Mouse (Mus musculus) ES-Bruce4 (cell line): ENCODE measurements around the gene Hectd4. TPM values are rescaled to one million over a fixed set of nuclear protein-coding genes. Genes with fewer than 3 reads are reported as not detected.

Experiments used
- H3K27ac ChIP-seq: 2 replicates; pipeline ENCODE4 v1.5.1; 2012; ENCODE audit warnings: low read length, inconsistent platforms; ENCODE audit not compliant: insufficient read depth
- H3K27me3 ChIP-seq: 2 replicates; pipeline ENCODE4 v1.6.1; 2012; ENCODE audit warnings: mild to moderate bottlenecking, low read length, inconsistent platforms; ENCODE audit not compliant: control insufficient read depth, poor library complexity, insufficient read depth, severe bottlenecking
- H3K36me3 ChIP-seq: 2 replicates; pipeline ENCODE4 v1.6.1; 2012; ENCODE audit warnings: inconsistent platforms, mild to moderate bottlenecking, low read length, moderate library complexity; ENCODE audit not compliant: control insufficient read depth, poor library complexity, insufficient read depth, severe bottlenecking
- H3K4me1 ChIP-seq: one replicate; pipeline ENCODE4 v1.8.1; 2011; ENCODE audit warnings: low read length; ENCODE audit not compliant: control insufficient read depth, insufficient read depth
- H3K4me3 ChIP-seq: 2 replicates; pipeline ENCODE4 v1.5.1; 2011; ENCODE audit warnings: low read depth, mild to moderate bottlenecking, low read length
- H3K9ac ChIP-seq: 2 replicates; pipeline ENCODE4 v1.6.1; 2012; ENCODE audit warnings: low read depth, mild to moderate bottlenecking, inconsistent platforms; ENCODE audit not compliant: poor library complexity, severe bottlenecking
- H3K9me3 ChIP-seq: replicated peaks from 2 replicates; pipeline ENCODE4 v1.6.1; 2012; ENCODE audit warnings: mild to moderate bottlenecking, low read length, inconsistent platforms; ENCODE audit not compliant: control insufficient read depth, poor library complexity, insufficient read depth, severe bottlenecking
- CTCF ChIP-seq: IDR thresholded peaks from one replicate; pipeline ENCODE4 v1.8.1; 2011; ENCODE audit warnings: low read depth, low read length
- EP300 ChIP-seq: IDR thresholded peaks from 2 replicates; pipeline ENCODE4 v1.6.1; 2011; ENCODE audit warnings: low read depth, low read length; ENCODE audit not compliant: insufficient read depth
- POLR2A ChIP-seq: IDR thresholded peaks from one replicate; pipeline ENCODE4 v1.8.1; 2011; ENCODE audit warnings: low read length; ENCODE audit not compliant: insufficient read depth
- polyA plus RNA-seq: library from polyadenylated mRNA; stranded (reverse); fragments of >200 nt; gene quantifications from 2 replicates; pipeline ENCODE4 v1.2.4, GENCODE M21; 2011; ENCODE audit warnings: low read depth; ENCODE audit not compliant: missing spikeins, insufficient read depth, insufficient read length

The Hectd4 gene
- polyA plus RNA-seq, 1 experiment: 15.9 TPM

DNA sequence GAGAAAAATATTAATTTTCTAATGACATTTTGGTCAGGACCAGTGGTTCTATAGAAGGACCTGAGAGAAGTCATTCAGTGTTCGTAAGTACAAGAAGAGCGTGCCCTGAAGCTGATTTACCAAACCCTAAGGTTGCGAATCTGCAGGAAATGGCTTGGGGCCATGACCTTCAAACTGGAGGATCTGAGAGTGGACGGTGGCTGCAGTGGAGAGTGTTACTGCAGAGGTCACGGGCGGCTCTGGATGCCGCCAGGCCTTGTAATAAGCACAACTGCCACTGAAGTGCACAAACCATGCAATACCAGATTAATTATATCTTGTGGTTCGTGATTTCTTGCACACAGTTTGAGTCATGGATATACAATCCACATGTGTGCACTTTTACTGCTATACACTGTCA lies 31.8 kb downstream of the Hectd4 start:
- Histone ChIP-seq H3K27ac (no peak overlapping the region), H3K4me3 (no peak overlapping the region), H3K27me3 (no peaks in the 10 kb centered on the region), H3K9me3 (no peaks in the 10 kb centered on the region), H3K36me3 (no peaks in the 10 kb centered on the region), H3K9ac (no peak overlapping the region), H3K4me1 (no peaks in the 10 kb centered on the region)
- TF ChIP-seq CTCF: no peak
- TF ChIP-seq EP300: no peak
- TF ChIP-seq POLR2A: no peak

DNA sequence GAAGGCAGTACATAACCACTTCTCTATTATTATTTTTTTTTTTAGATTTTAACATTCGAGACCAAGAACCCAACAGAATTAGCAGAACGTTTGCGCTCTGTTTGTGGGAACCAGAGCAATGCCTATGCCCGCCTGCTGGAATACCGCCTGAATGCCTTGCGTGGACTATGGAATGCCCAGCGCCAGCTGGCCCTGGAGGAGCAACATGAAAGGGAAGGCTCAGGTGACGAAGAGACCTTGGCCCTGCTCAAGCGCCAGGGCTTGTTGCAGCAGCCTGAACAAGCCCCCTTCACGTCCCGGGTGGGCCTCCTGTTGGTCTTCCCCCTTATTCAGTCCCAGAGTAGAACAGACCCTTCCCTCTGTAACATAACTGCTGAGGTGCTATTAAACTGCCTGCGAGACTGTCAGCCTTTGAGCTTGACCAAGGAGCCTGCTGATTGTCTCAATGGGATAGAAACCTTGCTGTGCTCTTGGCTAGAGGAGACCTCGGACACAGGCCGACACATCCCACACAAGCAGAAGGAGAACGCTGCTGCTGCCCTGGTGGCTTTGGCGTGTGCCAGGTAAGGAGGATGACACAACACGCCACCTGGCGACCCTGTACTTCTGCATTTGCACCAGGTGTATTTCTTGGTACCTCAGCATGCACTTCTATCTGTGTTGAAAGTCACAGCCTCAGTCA lies 33.9 kb downstream of the Hectd4 start:
- Histone ChIP-seq H3K36me3 (no peaks in the 10 kb centered on the region), H3K27me3 (no peaks in the 10 kb centered on the region), H3K27ac (no peak overlapping the region), H3K9ac (no peak overlapping the region), H3K4me3 (no peak overlapping the region), H3K4me1 (no peaks in the 10 kb centered on the region), H3K9me3 (no peaks in the 10 kb centered on the region)
- TF ChIP-seq CTCF (no peak), EP300 (no peak), POLR2A (no peak)

DNA sequence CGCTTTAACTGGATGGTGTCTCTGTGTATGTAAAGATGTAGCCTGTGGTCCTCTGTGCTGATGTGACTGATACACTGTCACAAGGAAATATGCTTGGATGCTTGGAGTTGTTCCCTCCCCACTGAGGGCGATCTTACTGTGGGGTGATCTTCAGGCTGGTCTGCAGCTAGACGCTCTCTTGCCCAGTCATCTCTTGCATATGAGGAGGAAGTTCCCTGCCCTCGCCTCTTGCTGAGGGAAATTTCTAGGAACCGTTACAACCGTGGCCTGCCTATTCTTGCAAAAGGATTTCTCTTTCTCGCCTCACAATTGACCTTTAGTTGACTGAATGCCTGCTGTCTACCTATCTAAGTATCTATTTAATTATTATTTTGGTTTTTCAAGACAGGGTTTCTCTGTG lies 35.0 kb downstream of the Hectd4 start:
- H3K4me1 ChIP-seq: no peaks in the 10 kb centered on the region

DNA sequence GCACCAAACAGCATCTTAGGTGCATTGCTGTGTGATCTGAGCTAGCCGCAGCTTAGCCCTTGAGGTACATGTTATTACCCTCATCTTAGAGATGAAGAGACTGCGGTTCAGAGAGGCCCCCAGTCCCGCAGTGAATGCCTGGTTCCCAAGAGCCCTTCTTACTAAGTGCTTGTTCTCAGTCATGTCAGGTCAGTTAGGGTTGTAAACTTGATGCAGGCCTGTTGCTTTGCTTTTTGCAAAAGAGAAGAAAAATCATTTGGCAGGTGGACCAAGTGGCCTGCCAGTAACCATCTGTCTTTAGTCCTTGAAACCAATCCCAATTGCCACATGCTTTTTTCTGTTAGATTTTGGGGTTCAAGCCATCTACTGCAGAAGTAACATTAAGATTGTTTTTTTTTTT lies 41.8 kb downstream of the Hectd4 start:
- Histone ChIP-seq H3K9ac (no peak overlapping the region), H3K27ac (no peak overlapping the region), H3K4me3 (no peak overlapping the region), H3K4me1 (no peaks in the 10 kb centered on the region), H3K27me3 (no peaks in the 10 kb centered on the region), H3K36me3 (no peaks in the 10 kb centered on the region), H3K9me3 (no peaks in the 10 kb centered on the region)
- TF ChIP-seq CTCF (no peak), POLR2A (no peak), EP300 (no peak)

More for the DNA sequence above, 35.0 kb downstream of the Hectd4 start:
- Histone ChIP-seq H3K4me3 (no peak overlapping the region), H3K27ac (no peak overlapping the region), H3K27me3 (no peaks in the 10 kb centered on the region), H3K9me3 (no peaks in the 10 kb centered on the region), H3K9ac (no peak overlapping the region), H3K36me3 (no peaks in the 10 kb centered on the region)
- TF ChIP-seq EP300 (no peak), CTCF (no peak), POLR2A (no peak)

DNA sequence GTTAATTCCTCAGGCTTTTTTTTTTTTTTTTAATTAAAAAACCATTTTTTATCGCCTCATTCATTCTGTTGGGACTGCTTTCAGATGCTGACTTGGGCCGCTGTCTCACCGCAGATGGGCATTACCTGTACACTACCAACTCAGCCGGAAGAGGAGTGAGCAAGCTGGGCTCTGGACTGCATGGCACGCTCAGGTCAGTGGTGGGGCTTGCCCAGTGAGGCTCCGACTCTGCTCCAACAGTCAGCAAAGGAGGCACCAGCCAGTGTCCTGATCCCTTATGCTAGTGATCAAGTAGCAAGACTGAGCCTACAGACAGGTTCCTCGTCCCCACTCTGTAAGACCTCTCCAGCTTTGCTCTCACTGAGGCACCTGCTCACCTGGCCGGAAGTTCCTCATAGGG lies 42.4 kb downstream of the Hectd4 start:
- no peaks in the 10 kb centered on the region for H3K4me1 ChIP-seq
- no peak for TF ChIP-seq EP300
- no peak for TF ChIP-seq POLR2A
- no peak for TF ChIP-seq CTCF
- no peaks in the 10 kb centered on the region for H3K36me3 ChIP-seq
- H3K9ac ChIP-seq: no peak overlapping the region
- H3K27me3 ChIP-seq: no peaks in the 10 kb centered on the region
- no peak overlapping the region for H3K27ac ChIP-seq
- H3K4me3 ChIP-seq: no peak overlapping the region
- no peaks in the 10 kb centered on the region for H3K9me3 ChIP-seq

DNA sequence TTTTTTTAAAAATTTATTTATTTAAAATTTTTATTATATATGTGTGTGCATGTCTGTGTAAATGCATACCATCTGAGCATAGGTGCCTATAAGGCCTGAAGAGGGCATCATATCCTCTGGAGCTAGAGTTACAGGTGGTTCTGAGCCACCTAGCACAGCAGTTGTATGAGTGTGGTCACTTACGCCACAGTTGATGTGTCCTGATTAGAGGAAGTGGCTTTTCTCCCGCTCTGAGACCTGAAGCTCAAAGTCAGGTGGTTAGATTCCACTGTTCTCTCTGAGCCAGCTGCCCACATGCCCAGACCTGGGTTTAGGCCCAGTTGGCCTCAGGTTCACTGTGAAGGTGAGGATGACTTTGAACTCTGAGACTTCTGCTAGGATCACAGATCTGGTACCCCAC lies 44.6 kb downstream of the Hectd4 start:
- no peak for TF ChIP-seq CTCF
- TF ChIP-seq EP300: no peak
- TF ChIP-seq POLR2A: no peak
- Histone ChIP-seq H3K9ac (no peak overlapping the region), H3K4me3 (no peak overlapping the region), H3K27ac (no peak overlapping the region), H3K27me3 (no peaks in the 10 kb centered on the region), H3K9me3 (no peaks in the 10 kb centered on the region), H3K4me1 (no peaks in the 10 kb centered on the region), H3K36me3 (no peaks in the 10 kb centered on the region)
